Mouse (Mus musculus): Measurements from ENCODE around the gene Zfp775.
A peak's percentile ranks its signal among the peaks of the same experiment; 100 is the strongest.

Gene Zfp775

GRCm38 (mm10) chr6:48601271-48602079 is at the start of gene Zfp775:
Zfp775 (plus strand) TSS chr6:48602063.
- DNase-seq (ENCODE audit: extremely low spot score, low read depth, low spot score), result peak; percentile 68

GRCm38 (mm10) chr6:48552918-48553317 is 48.9 kb upstream of the Zfp775 start:
- no peak for DNase-seq (ENCODE audit: extremely low spot score, low read depth, low spot score)

GRCm38 (mm10) chr6:48553819-48554218 is 48.0 kb upstream of the Zfp775 start:
- no peak for DNase-seq (ENCODE audit: extremely low spot score, low read depth, low spot score)

- peak; percentile 76 for DNase-seq (ENCODE audit: extremely low spot score, low read depth, low spot score)
Observed at GRCm38 (mm10) chr6:48554280-48555103, 47.4 kb upstream of the Zfp775 start, which contains the start of gene Lrrc61. Lrrc61 (plus strand) TSS chr6:48554796.

GRCm38 (mm10) chr6:48555104-48555890 is 46.6 kb upstream of the Zfp775 start:
- DNase-seq (ENCODE audit: extremely low spot score, low read depth, low spot score), result no peak

GRCm38 (mm10) chr6:48555956-48556355 is 45.9 kb upstream of the Zfp775 start:
- DNase-seq (ENCODE audit: extremely low spot score, low read depth, low spot score), result no peak

- no peak for DNase-seq (ENCODE audit: extremely low spot score, low read depth, low spot score)
Observed at GRCm38 (mm10) chr6:48565693-48566310, 36.1 kb upstream of the Zfp775 start.

GRCm38 (mm10) chr6:48566312-48566711 is 35.6 kb upstream of the Zfp775 start:
- no peak for DNase-seq (ENCODE audit: extremely low spot score, low read depth, low spot score)

GRCm38 (mm10) chr6:48568036-48568984 is 33.6 kb upstream of the Zfp775 start:
- DNase-seq (ENCODE audit: extremely low spot score, low read depth, low spot score), result no peak

GRCm38 (mm10) chr6:48569065-48569807 is 32.6 kb upstream of the Zfp775 start:
- no peak for DNase-seq (ENCODE audit: extremely low spot score, low read depth, low spot score)

GRCm38 (mm10) chr6:48572014-48572413 is 29.8 kb upstream of the Zfp775 start:
- DNase-seq (ENCODE audit: extremely low spot score, low read depth, low spot score), result no peak

GRCm38 (mm10) chr6:48572572-48573061 is 29.2 kb upstream of the Zfp775 start, which contains the start of gene Rarres2:
Rarres2 (minus strand) TSS chr6:48572789.
- DNase-seq (ENCODE audit: extremely low spot score, low read depth, low spot score), result no peak

- DNase-seq (ENCODE audit: extremely low spot score, low read depth, low spot score), result no peak
Observed at GRCm38 (mm10) chr6:48573280-48573679, 28.6 kb upstream of the Zfp775 start.

- no peak for DNase-seq (ENCODE audit: extremely low spot score, low read depth, low spot score)
Observed at GRCm38 (mm10) chr6:48573981-48574380, 27.9 kb upstream of the Zfp775 start.

GRCm38 (mm10) chr6:48578736-48579135 is 23.1 kb upstream of the Zfp775 start:
- no peak for DNase-seq (ENCODE audit: extremely low spot score, low read depth, low spot score)

GRCm38 (mm10) chr6:48579215-48579648 is 22.6 kb upstream of the Zfp775 start:
- no peak for DNase-seq (ENCODE audit: extremely low spot score, low read depth, low spot score)

GRCm38 (mm10) chr6:48581257-48581656 is 20.6 kb upstream of the Zfp775 start:
- no peak for DNase-seq (ENCODE audit: extremely low spot score, low read depth, low spot score)

GRCm38 (mm10) chr6:48582037-48582436 is 19.8 kb upstream of the Zfp775 start:
- no peak for DNase-seq (ENCODE audit: extremely low spot score, low read depth, low spot score)
